Mouse (Mus musculus) T-helper 2 cell (primary cell): Measurements from ENCODE around the gene Ikbke.

ENCODE experiments used
- in situ Hi-C: fragments of 300-600 bp; cut with MboI, MseI; formaldehyde crosslinking; loops from one replicate; pipeline ENCODE4 v1.15.1; 2025; ENCODE audit warnings: high pct_unique_total_duplicates

Gene Ikbke

DNA sequence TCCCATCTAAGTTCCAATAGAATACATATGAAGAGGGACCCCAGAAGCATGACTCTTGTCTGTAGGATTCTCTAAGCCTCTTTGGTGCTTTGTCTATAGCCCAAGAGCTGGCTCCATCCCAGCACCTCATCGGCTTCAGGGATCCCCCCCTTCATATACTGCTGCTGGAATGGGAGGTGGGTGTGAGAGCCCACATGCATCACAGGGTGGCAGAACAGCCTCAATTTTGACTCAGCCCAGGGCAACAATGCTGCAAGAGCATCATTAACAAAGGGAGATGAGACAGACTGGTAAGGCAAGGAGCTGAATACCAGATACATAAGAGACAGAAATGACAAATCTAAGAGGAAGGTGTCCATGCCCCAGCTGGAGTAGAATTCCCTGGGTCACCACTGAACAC is 4.8 kb upstream of the Ikbke start:
- in situ Hi-C loops, result no loop called here

DNA sequence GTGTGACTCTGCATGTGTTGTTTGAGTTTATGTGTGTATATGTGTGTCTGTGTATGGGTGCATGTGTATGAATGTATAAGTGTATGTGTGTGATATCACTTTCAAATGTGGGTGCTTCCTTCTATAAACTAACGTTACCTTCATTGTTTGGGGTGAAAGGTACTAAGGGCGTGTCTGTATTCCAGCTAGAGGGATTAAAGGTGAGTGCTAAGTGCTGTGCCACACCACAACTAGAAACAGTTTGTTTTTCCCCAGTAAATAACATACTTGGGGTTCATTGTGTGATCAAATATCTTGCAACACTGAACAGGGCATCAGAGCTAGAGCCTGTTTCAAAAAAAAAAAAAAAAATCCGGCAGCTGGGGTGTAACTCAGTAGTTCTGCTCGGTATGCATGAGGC is 2.3 kb upstream of the Ikbke start:
- in situ Hi-C loops, result no loop called here

DNA sequence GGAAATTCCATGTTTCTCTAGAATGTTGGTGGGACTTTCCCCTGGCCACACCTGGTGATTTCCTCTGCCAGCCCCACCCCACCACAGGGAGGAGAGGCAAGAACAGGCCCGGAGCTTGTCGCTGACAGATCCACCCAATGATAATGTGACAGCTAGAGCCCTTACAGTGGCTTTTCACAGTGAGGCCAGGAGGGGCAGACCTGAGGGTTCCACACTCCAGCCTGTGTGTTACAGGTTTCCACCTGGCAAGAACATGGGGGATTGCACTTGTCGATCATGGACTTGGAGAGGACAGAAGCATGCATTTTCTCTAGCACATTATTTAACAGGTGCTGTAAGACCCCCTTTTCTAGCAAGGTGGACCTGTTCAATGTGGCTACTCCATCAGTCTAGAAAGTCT is 874 bp upstream of the Ikbke start:
- in situ Hi-C loops, result no loop called here

DNA sequence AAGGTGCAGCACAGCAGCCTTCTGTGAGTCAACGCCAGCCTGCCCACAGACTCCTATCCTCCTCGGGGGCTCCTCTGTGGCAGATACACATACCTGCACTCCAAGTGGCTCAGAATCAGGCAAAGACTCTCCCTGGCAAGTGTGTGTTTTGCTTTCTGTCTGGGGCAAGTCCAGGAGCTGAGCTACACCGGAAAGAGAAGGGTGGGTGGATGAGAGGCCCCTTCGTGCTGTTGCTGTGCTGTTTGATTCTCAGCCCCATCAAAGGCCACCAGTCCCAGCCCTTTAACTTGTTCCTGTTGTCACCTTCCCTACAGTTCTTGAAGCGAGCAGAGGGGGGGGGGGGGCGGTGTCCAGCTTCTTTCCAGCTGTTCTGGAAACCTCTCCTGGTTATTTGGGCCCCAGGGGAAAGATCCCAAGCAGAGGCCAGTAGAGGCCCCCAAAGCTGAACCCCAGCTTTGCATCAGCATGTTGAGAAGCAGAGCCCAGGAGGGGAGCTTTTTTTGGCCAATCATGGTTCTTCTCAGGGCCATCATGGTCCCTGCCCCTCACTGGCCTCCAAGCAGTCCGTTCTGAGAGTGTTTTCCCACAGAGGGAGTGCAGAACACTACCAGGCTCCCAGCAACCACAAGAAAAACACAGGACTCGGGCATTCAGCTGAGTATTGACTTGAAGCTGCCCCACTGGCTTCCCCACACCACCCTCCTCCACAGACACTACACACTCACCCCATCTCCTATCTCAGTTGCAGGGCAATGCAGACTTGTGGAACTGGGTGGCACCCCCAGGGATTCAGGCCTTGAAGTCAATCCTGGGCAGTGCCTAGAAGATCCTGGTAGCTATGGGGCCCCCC is 575 bp downstream of the Ikbke start:
- in situ Hi-C loops, result no loop called here

DNA sequence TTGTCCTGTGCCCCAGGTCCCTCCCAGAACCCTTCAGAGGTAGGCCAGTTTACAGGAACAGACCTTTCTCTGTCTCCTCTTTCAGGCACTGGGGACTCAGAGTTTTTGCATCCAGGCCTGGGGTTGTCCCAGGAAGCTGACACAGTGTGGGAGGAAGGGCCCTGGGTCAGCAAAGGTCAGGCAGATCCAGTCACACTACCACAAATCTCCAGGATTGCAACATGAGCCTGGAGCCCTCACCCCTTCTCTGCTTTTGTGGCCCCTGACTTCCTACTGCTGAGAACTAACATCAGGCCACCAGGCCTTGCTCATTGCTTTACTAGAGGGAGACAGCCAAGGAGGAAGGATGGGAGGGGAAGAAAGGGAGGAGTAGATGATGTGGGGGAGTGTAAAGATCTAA is 2.6 kb downstream of the Ikbke start:
- in situ Hi-C loops, result no loop called here

DNA sequence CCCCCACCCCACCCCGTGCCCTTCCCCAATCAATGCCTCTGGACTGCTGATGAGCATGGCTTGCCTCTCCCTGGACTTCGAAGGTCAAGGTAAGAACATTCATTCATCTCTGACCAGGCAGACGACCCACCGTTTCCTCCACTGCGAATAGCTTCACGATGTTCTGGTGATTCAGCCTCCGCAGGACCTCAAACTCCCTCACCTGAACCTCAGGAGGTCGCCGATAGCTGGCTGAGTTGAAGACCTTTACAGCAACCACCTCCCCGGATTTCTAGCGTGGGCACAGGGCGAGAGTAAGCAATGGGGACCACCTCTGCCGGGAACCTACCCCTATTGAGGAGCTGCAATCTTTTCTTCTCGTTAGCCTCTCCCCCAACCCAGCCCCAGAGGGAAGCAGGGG is 3.8 kb downstream of the Ikbke start:
- in situ Hi-C loops, result no loop called here

DNA sequence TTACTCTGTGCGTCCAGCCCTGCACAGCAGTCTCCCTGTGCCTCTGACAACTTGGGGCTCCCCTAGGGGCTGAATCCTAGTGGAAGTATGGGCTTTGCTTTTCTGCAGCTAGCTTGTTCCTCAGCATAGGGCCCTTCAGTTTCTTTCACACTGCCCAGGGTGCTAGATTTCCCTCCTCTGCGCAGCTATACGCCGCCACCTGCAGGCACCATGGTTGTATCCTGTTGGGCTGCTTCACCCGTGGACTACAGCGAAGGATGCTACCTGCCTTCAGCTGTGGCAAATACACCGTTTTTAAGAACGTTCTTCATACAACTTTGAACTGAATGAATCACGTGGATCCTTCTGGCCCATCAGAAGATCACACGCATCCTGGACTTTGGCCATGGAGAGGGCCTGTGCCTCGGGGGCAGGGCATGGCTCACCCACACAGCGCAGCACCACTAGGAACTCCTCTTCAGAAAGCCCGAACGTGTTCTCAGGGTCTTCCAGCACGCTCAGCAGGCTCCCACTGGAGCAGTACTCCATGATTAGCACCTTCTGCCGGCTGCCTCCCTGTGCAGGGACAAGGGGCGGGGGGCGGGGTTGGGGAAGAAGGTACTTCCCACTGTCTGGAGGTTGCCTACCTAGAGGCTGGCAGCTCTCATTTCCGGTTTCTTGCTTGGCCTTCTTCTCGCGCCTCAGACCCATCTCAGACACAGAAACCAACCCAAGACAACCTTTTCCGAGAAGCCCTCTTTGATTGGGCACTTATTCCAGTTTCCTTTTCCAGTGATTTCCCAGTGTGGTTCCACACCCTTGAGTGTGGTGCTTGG is 4.5 kb downstream of the Ikbke start:
- in situ Hi-C loops, result no loop called here

DNA sequence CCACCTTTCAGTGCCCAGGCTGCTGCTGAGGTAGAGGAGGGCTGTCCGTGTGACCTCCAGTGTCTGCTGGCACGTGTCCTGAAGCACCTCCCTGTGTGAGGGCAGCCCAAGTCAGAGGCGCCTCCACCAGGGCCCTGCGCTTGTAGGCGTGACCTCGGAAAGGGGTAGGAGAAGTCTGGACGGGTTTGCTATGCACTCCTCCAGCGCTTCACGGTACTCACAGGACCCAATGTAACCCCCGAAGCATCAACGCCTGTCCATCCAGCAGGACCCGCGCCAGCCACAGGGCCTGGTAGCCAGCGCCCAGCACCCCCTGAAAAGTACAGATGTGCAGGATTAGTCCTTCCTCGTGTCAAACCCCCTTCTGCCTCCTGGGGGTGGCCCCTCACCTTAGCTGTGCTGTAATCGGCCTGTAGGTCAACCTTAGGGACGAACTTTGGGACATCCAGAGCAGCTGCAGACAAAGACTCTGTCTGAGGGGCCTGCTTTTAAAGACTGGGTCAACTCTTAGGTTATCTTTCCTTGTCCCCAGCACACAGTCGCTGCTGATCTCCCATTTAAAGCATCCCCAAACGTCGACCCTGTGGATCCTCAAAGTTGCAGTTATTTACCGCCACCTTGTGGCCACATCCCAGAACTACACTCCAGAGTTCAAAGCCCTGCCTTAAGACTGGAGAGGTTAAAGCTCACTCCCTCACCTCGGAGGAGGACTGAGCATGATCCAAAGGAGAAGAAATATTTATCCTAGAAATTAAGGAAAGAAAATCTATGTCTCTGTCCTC is 9.4 kb downstream of the Ikbke start:
- in situ Hi-C loops, result no loop called here

DNA sequence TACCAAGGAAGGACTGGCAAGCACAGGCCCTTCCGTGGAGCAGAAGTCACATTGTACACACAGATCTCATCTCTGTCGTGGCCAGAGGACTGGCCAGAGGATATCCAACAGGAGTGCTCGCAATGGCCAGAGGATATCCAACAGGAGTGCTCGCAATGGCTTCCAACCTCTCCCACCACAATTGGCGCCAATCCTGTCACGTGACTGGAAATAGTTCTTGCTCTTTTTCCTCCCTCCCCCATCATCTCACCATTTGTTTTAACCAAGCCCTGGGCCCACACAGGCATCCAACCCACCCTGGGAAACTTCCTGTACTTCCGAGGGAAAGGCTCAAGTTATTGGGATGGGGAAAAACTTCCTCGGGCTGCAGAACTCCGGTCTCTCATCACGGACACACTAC is 10.6 kb downstream of the Ikbke start:
- in situ Hi-C loops, result no loop called here

DNA sequence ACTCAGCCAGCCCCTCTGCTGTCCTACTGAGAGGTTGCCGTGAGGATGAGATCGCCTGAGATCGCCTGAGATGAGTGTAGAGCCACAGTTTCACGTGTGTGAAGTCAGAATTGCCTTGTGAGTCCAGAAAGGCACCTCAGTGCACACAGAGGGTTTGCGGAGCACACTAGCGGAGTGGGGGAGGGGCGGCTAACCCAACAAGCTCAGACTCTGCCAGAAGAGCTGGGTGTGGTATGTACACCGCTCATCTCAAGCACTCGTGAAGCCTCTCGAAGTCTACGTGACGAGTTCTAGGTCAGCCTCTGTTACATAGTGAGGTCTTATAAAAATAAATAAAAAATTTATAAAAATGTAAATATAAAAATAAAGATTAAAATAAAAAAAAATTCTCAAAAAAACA is 15.5 kb downstream of the Ikbke start:
- in situ Hi-C loops, result loop anchor here (5.0 kb wide), 1 partner anchor 92 kb away; no protein-coding TSS in a partner anchor

DNA sequence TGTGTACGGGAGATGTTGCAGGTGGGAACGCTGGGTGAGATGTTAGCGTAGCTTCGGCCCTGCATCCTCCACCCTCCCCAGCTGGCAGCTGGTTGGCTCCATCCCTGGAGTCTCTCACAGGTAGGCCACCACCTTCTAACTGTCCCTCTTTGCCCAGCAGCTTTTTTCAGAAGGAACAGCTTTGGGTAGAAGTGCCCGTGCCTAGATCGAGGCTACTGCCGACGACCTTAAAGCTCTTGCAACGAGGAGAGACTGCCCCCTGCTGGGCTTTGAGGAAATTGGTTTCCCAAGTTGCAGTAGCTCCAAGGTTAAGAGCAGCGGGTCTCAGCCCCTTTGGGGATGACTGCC is 19.1 kb downstream of the Ikbke start:
- in situ Hi-C loops, result loop anchor here (5.0 kb wide), 1 partner anchor 88 kb away; no protein-coding TSS in a partner anchor

DNA sequence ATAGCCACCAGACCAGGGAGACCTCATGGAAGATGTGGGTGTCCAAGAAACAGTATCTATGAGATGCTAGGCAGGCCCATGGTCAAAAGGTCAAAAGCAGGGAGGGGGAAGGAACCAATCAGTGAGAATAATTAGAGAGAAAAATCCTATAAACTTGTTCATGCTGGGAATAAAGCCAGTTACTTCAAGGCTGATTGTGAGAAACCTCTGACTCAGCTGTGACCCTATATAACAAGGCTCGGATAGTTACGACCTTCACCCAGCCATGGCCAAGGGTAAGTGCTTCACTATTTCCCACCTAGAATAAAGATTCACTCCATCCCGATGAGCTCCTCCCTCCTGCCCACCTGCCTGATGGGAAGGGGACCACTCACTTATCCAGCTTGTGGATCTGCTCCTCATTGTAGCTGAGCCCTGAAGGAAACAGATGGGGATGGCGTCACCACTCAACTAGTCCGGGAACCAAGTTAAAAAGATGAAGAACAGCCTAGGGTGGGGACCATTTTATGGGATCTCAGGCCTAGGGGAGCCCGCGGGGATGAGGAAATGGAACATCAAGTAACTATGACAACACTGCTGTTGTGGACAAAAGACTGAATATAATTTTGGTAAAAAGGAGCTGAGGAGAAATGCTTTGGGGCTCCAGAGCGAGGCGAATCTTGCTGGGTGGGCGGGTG is 19.6 kb downstream of the Ikbke start:
- in situ Hi-C loops, result loop anchor here (5.0 kb wide), 1 partner anchor 87 kb away; no protein-coding TSS in a partner anchor

DNA sequence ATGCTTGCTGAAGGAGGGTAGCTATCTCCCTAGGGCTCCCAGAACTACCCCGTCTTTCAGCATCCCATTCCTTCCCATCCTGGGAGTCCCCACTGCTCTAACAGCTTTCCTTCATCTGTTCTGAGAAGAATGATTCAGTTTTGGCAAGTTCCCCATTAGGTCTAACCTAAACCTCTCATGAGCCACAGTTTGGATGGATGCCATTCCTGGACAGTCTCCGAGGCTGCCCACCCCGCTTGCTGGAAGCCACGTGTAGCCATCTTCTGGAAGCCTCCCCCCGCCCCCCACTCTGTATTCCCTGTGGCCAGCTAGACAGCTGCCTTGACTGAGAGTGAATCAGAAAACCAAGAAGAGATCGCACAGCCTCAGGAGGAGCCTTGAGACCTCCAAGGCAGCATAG is 22.1 kb downstream of the Ikbke start:
- in situ Hi-C loops, result no loop called here

DNA sequence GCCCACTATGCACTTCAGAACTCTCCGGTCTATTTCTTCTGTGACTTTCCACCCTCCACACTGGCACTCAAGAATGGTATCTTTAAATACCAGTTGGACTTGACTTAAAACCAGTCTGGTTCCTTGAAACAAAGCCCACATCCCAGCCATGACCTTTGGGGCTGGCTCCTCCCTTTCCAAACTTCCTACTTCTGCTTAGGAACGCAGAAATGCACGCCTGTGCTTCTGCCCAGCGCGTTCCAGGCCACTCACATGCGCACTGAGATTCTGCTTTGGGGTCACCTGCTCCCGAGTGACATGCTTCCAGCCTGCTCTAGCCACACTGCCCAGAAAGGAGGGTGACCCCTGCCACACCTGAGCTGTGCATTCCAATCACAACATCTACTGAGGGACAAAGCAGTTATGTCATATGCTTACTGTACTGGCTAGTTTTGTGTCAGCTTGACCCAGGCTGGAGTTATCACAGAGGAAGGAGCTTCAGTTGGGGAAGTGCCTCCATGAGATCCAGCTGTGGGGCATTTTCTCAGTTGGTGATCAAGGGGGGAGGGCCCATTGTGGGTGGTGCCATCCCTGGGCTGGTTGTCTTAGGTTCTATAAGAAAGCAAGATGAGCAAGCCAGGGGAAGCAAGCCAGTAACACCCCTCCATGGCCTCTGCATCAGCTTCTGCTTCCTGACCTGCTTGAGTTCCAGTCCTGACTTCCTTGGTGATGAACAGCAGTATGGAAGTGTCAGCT is 26.7 kb downstream of the Ikbke start:
- in situ Hi-C loops, result loop anchor here (5.0 kb wide), 1 partner anchor 35 kb away; no protein-coding TSS in a partner anchor

DNA sequence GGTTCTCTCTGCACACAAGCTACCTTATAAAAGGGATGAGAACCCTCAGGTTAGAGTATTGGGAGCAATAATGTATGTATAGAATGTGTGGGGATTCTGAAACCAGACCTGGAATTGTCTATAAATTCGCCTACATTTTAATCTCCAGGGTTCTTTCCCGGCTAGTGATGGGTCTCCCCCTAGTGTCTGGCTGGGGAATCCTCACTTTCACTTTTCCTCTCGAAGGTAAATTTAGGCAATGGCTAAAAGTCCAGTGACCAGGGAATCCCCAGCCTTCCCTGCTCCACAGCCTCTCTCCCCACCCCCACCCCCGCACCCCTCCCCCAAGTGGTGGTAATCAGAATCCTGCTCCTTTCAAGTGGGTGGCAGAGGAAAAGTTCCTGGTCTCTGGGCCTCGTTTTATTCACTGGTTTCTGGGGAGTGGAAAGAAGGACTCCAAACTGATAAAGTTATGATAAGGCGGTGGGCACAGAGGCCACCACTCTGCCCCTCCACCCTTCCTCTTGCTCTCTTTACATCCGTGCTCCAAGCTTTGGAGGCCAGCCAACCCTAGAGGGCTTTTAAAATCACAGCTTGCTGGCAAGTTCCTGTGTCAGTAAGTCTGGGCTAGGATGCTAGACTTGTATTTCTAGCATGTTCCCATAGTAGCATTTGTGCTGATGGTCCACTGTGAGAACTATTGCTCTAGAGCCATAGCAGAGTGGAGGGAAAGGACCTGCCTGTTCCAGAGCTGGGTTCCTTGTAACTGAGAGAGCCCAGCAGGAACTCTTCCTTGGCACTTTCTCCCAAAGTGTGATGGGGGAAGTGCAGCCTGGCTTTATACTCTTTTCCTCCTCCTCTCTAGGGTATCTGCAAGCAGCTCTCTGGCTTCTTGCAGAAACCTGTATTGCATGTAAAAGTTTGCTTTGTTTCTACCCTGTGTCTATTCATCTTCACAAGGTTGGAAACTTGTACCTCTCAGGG is 32.7 kb downstream of the Ikbke start:
- in situ Hi-C loops, result no loop called here

DNA sequence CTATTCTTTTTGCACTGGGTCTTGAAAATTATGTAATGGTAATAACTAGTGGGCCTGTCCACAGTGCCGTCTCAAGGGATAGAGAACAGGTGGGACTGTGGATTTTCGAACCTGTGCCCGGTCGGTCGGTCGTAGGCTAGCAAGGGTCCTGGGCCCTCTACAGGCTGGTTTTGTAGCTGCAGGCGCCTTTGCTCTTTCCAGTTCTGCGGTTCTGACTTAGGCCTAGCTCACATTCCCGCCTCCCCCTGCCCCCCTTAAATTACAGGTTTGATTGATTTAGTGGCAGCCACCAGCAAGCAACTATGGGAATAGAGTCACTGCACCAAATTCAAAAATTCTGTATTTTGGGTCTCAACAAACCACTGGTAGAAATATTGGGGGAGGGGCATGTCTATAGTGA is 33.5 kb downstream of the Ikbke start:
- in situ Hi-C loops, result no loop called here

DNA sequence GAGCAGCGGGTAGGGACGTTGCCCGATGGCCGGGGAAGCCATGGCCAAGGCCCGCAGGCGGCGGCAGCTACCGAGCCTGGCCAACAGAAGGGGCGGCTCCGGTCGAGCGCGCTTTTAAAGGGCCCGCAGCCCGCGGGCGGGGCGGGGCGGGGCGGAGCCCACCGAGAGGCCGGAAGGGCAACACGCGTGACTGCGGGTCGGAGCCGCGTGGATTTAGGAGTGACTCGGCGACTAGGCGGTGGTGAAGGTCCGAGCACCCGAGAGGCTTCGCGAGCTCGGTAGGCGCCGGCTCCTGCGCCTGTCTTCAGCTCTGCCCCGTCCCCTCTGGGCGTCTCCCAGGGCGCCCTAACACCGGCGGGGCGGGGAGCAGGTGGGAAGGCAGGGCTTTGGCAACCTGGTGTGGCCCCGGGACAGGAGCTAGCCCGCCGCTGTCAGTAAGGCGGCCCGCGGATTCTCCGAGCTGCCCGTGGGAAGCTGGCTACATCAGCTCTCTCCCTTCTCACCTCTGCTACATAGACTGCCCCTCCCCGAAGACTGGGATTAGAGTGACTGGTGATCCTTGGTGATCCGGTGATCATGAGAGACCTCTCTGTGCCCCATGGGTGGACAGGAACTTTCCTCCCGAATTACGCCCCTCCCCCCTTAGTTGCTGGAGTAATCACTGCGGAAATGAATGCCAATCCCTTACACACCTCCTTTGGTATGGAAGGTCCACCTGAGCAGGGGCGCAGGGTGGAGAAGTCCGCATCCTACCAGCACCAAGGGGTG is 34.1 kb downstream of the Ikbke start, which contains the start of gene Rassf5:
Gene Rassf5 (minus strand): TSS at position 170 of the 768 bp plus-strand sequence.
- in situ Hi-C loops, result no loop called here

DNA sequence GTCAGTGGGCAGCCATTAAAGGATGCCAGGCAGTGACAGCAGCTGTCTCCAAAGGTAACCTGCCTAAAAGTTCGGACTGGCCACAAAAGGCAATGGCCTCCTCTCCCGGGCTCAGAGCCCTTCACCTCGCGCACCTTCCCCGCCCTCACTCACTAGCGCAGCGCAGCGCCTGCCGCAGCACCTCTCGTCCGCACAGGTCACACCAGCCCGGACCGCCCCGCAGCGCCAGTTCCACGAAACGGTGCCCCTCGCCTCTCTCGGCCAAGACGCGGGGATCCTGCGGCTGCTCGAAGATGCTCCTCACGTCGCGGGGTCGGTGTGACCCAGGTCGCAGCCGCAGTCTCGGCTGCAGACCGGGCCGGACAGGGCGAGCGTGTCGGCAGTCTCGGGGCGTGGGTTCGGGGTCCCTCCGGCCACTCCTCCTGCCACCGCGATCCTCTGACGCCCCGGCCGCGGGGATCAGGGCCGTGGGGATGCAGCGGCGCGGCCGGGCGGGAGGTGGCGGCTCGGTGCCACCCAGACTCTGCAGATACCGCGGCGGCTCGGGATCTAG is 34.8 kb downstream of the Ikbke start:
- in situ Hi-C loops, result no loop called here
